Mouse (Mus musculus): Measurements from ENCODE around the gene Gsk3b. TPM values are rescaled to one million over a fixed set of nuclear protein-coding genes. Genes with fewer than 3 reads are reported as not detected.
A peak's percentile ranks its signal among the peaks of the same experiment; 100 is the strongest.

The Gsk3b gene
- total and polyA plus RNA-seq, 2 experiments from 2014 or later = 116 to 150 TPM

- H3K4me2 ChIP-seq (ENCODE audit: low read depth, low read length, poor library complexity, severe bottlenecking) = no peak overlapping the region
- ATAC-seq (ENCODE audit: low FRiP score) = no peak
- no peak for TF ChIP-seq CTCF (IDR thresholded peaks at IDR 0.05)
- 95% methylated on average over 3 of the region's 3 CpGs for WGBS
- H3K4me3 ChIP-seq (ENCODE audit: low read depth, low read length) = no peak overlapping the region
- no peaks in the 10 kb centered on the region for H3K27me3 ChIP-seq (ENCODE audit: insufficient read depth, low read length)
- H3K4me1 ChIP-seq (ENCODE audit: insufficient read depth, low read length) = no peaks in the 10 kb centered on the region
- H3K27ac ChIP-seq (ENCODE audit: low read depth, low read length) = no peak overlapping the region
- H3K9me3 ChIP-seq (ENCODE audit: low read length) = no peaks in the 10 kb centered on the region
- DNase-seq (ENCODE audit: low spot score) = no peak
- no peak overlapping the region for H3K9ac ChIP-seq (replicated peaks; ENCODE audit: low read length, poor library complexity, severe bottlenecking)
- H3K36me3 ChIP-seq (ENCODE audit: insufficient read depth, low read length) = no peaks in the 10 kb centered on the region
Observed at GRCm38 (mm10) chr16:38287762-38288161, 199.0 kb downstream of the Gsk3b start.

- H3K4me1 ChIP-seq (ENCODE audit: insufficient read depth, low read length) = no peaks in the 10 kb centered on the region
- ATAC-seq (ENCODE audit: low FRiP score) = no peak
Observed at GRCm38 (mm10) chr16:38288851-38289250, 200.1 kb downstream of the Gsk3b start.

GRCm38 (mm10) chr16:38290151-38290550 lies 201.3 kb downstream of the Gsk3b start:
- TF ChIP-seq CTCF (IDR thresholded peaks at IDR 0.05) = no peak
- no peak for ATAC-seq (ENCODE audit: low FRiP score)
- no peak for DNase-seq (ENCODE audit: low spot score)
- Histone ChIP-seq H3K27ac (ENCODE audit: low read depth, low read length) (no peak overlapping the region), H3K36me3 (ENCODE audit: insufficient read depth, low read length) (no peaks in the 10 kb centered on the region), H3K9me3 (ENCODE audit: low read length) (no peaks in the 10 kb centered on the region), H3K9ac (replicated peaks; ENCODE audit: low read length, poor library complexity, severe bottlenecking) (no peak overlapping the region), H3K4me3 (ENCODE audit: low read depth, low read length) (no peak overlapping the region), H3K4me1 (ENCODE audit: insufficient read depth, low read length) (no peaks in the 10 kb centered on the region), H3K4me2 (ENCODE audit: low read depth, low read length, poor library complexity, severe bottlenecking) (no peak overlapping the region), H3K27me3 (ENCODE audit: insufficient read depth, low read length) (no peaks in the 10 kb centered on the region)
- whole genome bisulfite sequencing = 60% methylated on average over 2 of the region's 2 CpGs

More at GRCm38 (mm10) chr16:38288851-38289250, 200.1 kb downstream of the Gsk3b start:
- Histone ChIP-seq H3K27ac (ENCODE audit: low read depth, low read length) (no peak overlapping the region), H3K9me3 (ENCODE audit: low read length) (no peaks in the 10 kb centered on the region), H3K36me3 (ENCODE audit: insufficient read depth, low read length) (no peaks in the 10 kb centered on the region), H3K4me2 (ENCODE audit: low read depth, low read length, poor library complexity, severe bottlenecking) (no peak overlapping the region), H3K27me3 (ENCODE audit: insufficient read depth, low read length) (no peaks in the 10 kb centered on the region), H3K9ac (replicated peaks; ENCODE audit: low read length, poor library complexity, severe bottlenecking) (no peak overlapping the region), H3K4me3 (ENCODE audit: low read depth, low read length) (no peak overlapping the region)
- no peak for DNase-seq (ENCODE audit: low spot score)
- no peak for TF ChIP-seq CTCF (IDR thresholded peaks at IDR 0.05)
- WGBS = 43% methylated on average over 6 of the region's 6 CpGs

DNA sequence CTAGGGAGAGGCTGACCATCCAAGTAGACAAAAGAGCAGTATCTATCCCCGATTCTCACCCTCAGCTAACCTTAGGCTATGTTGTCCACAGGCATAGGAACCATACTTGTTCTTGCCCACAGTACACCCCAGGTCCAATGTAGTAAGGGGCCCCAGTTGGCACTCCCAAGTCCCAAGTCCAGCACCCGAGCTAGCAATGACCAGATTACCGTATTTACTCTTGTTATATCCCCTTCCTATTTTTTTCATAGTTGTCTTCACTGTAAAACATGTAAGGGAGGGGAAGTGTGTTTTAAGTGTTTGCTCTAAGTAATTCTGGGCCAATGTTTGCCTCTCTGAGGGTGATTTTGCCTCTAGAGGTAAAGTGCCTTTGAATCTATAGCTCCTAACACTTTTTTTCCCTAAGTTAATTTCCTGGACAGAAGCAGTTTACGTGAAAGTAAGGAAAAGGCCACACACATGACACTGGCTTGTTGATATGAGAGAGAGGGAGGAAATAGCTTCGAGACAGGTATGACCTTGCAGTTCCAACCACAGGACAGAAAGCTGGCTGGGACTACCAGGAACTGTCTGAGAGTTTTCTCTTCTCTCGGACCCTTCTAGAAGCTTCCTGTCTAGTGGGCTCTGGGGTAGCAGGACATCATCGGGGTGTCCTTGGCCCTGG lies 206.0 kb downstream of the Gsk3b start, which contains the start of gene Nr1i2:
TSS of gene Nr1i2 (minus strand) at position 140 of the 664 bp plus-strand sequence.
- Histone ChIP-seq H3K9me3 (ENCODE audit: low read length) (no peaks in the 10 kb centered on the region), H3K27me3 (ENCODE audit: insufficient read depth, low read length) (no peaks in the 10 kb centered on the region), H3K4me2 (ENCODE audit: low read depth, low read length, poor library complexity, severe bottlenecking) (no peak within 1 kb of the TSS), H3K36me3 (ENCODE audit: insufficient read depth, low read length) (no peaks in the 10 kb centered on the region), H3K4me1 (ENCODE audit: insufficient read depth, low read length) (no peaks in the 10 kb centered on the region), H3K4me3 (ENCODE audit: low read depth, low read length) (no peak within 1 kb of the TSS), H3K27ac (ENCODE audit: low read depth, low read length) (no peak within 1 kb of the TSS), H3K9ac (replicated peaks; ENCODE audit: low read length, poor library complexity, severe bottlenecking) (no peak within 1 kb of the TSS)
- no peak for TF ChIP-seq CTCF (IDR thresholded peaks at IDR 0.05)
- no peak for DNase-seq (ENCODE audit: low spot score)
- 74% methylated on average over 7 of the region's 7 CpGs for WGBS
- no peak for ATAC-seq (ENCODE audit: low FRiP score)

DNA sequence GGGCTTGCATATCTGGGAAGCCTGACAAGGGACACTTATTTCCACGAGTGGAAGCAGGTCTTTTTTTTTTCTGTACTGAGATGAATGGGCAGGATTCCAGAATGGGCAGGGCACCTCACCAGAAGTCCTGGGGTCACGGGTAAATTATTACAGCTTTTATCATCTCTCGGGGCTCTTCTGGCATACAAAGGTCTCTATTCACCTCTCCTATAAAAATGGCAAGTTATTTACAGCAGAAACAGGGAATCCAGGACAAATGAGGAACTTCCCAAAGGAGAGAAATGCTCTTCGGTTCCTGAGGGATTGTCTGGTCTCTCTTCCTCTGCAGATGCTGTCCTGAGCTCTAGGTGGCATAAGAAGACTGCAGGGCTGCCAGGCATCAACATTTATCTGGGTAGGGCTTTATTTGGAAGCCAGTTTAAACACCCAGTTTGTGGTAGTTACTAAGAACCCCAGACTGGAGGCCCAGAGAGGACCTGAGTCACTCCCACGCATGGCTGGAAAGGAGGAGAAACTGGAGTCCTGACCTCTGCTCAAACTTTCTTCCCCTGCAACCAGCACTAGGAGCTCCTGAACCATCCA lies 206.6 kb downstream of the Gsk3b start:
- ATAC-seq (ENCODE audit: low FRiP score) = no peak
- peak; percentile 48 for TF ChIP-seq CTCF (IDR thresholded peaks at IDR 0.05)
- WGBS = 52% methylated on average over 5 of the region's 5 CpGs

More for the DNA sequence above, 206.6 kb downstream of the Gsk3b start:
- Histone ChIP-seq H3K36me3 (ENCODE audit: insufficient read depth, low read length) (no peaks in the 10 kb centered on the region), H3K9me3 (ENCODE audit: low read length) (no peaks in the 10 kb centered on the region), H3K27me3 (ENCODE audit: insufficient read depth, low read length) (no peaks in the 10 kb centered on the region), H3K4me2 (ENCODE audit: low read depth, low read length, poor library complexity, severe bottlenecking) (no peak overlapping the region), H3K4me3 (ENCODE audit: low read depth, low read length) (no peak overlapping the region), H3K27ac (ENCODE audit: low read depth, low read length) (no peak overlapping the region), H3K4me1 (ENCODE audit: insufficient read depth, low read length) (no peaks in the 10 kb centered on the region), H3K9ac (replicated peaks; ENCODE audit: low read length, poor library complexity, severe bottlenecking) (no peak overlapping the region)
- no peak for DNase-seq (ENCODE audit: low spot score)

Other genes with a start within 250 kb of the Gsk3b start
- not detected in 2 replicates for gene Gm36028, start 227.9 kb upstream of the Gsk3b start, total RNA-seq (2014; rRNA removed)
- 0.19 TPM in 1 of 2 replicates, not detected in the other for gene Gm36028, start 227.9 kb upstream of the Gsk3b start, polyA plus RNA-seq (2015; fragmentation: Nextera tagmentation; extraction: Ambion mirVana)
- 88.2 and 106 TPM in 2 replicates for gene Lrrc58, start 220.6 kb upstream of the Gsk3b start, total RNA-seq (2014; rRNA removed)
- gene Lrrc58, start 220.6 kb upstream of the Gsk3b start, polyA plus RNA-seq (2015; fragmentation: Nextera tagmentation; extraction: Ambion mirVana) = 40.7 and 46.1 TPM in 2 replicates
- gene Gpr156, start 172.5 kb upstream of the Gsk3b start, total RNA-seq (2014; rRNA removed) = 6.1 and 6.4 TPM in 2 replicates
- gene Gpr156, start 172.5 kb upstream of the Gsk3b start, polyA plus RNA-seq (2015; fragmentation: Nextera tagmentation; extraction: Ambion mirVana) = 2.8 and 2.9 TPM in 2 replicates
- gene Nr1i2, start 205.8 kb downstream of the Gsk3b start, total RNA-seq (2014; rRNA removed) = not detected in 2 replicates
- gene Nr1i2, start 205.8 kb downstream of the Gsk3b start, polyA plus RNA-seq (2015; fragmentation: Nextera tagmentation; extraction: Ambion mirVana) = not detected in 2 replicates